Mouse (Mus musculus) testis, adult 2 months (tissue): Measurements from ENCODE around the gene Cux1.

Source experiments
- CTCF ChIP-seq: fragments of 200-500 bp; IDR thresholded peaks from 2 replicates; pipeline ENCODE4 v1.5.1; 2012; ENCODE audit warnings: low read depth, mild to moderate bottlenecking, inconsistent platforms, low read length, moderate library complexity; ENCODE audit not compliant: control insufficient read depth, insufficient read depth, insufficient replicate concordance
- POLR2A ChIP-seq: fragments of 200-500 bp; IDR thresholded peaks from 2 replicates; pipeline ENCODE4 v1.6.1; 2012; ENCODE audit warnings: low read depth, mild to moderate bottlenecking, inconsistent platforms, low read length, moderate library complexity; ENCODE audit not compliant: control insufficient read depth

GRCm38 (mm10) chr5:136511378-136511777 lies 55.9 kb downstream of the Cux1 start:
- no peak for TF ChIP-seq CTCF
- no peak for TF ChIP-seq POLR2A
